Mouse (Mus musculus): ENCODE measurements around the gene Try5.

- TF ChIP-seq TAL1 (IDR thresholded peaks at IDR 0.05; ENCODE audit: low read length) (no peak), GATA1 (IDR thresholded peaks at IDR 0.05; ENCODE audit: low read length) (no peak)
These were observed 50.5 kb downstream of the Try5 start for GRCm38 (mm10) chr6:41266140-41266539.

All from erythroblast, embryonic 14.5 days (primary cell).